Mouse (Mus musculus) MEL (cell line): ENCODE measurements around the gene 1110051M20Rik.

Experiments
- CTCF ChIP-seq, 3 experiments: IDR thresholded peaks in 2 of 3; conservative IDR thresholded peaks in 1 of 3; 2 replicates each; pipeline ENCODE4 v1.5.1; 2011 to 2012; ENCODE audit warnings: low read length in 3 of 3, low read depth in 2 of 3, mild to moderate bottlenecking in 2 of 3, improper control_type of control experiment in 1 of 3, inconsistent platforms in 1 of 3, mixed read lengths in 1 of 3, moderate library complexity in 1 of 3; ENCODE audit not compliant: control insufficient read depth in 1 of 3, insufficient read depth in 1 of 3, poor library complexity in 1 of 3, severe bottlenecking in 1 of 3
- HCFC1 ChIP-seq: IDR thresholded peaks from 2 replicates; pipeline ENCODE4 v1.6.1; 2012; ENCODE audit warnings: low read depth, mild to moderate bottlenecking, inconsistent platforms, low read length, improper control_type of control experiment, moderate library complexity
- POLR2AphosphoS2 ChIP-seq: IDR thresholded peaks from 2 replicates; pipeline ENCODE4 v1.6.1; 2011; ENCODE audit warnings: low read length, improper control_type of control experiment
- TAL1 ChIP-seq: IDR thresholded peaks from 2 replicates; pipeline ENCODE4 v1.6.1; 2012; ENCODE audit warnings: mild to moderate bottlenecking, inconsistent platforms, low read length, moderate library complexity, mixed read lengths

DNA sequence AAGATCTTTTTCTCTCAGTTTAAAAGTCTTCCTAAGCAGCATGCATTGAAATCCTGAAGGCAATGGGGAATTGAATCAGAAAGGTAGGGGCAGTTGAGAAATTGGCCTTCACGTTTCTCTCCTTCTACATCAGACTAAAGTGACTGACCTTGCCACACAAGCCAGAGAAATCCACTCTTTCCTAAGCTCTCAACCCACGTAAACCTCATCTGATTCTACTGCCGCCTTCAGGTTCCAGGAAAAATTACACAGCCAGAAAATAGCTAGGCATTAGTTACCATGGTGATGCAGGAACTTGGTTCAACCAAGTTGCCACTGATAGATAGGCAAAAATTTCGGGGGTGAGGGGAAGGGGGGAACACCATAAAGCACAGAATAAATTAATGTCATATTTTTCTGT lies 11.3 kb upstream of the 1110051M20Rik start:
- TF ChIP-seq CTCF (IDR thresholded peaks at IDR 0.05 in 2 of 3, conservative IDR thresholded peaks at IDR 0.05 in 1 of 3; ENCODE audit: control insufficient read depth in 1 of 3, insufficient read depth in 1 of 3, low read depth in 2 of 3, low read length in 3 of 3, poor library complexity in 1 of 3, severe bottlenecking in 1 of 3): peak; percentile 16 to 82 (median 76); a peak in 4 of 6 replicates
- no peak for TF ChIP-seq TAL1
- no peak for TF ChIP-seq POLR2AphosphoS2
- TF ChIP-seq HCFC1: peak; percentile 25; the same call in 1 of the 2 replicates
